Comparison of ENCODE assay signal across 8 mouse cellular contexts in the genomic region with DNA sequence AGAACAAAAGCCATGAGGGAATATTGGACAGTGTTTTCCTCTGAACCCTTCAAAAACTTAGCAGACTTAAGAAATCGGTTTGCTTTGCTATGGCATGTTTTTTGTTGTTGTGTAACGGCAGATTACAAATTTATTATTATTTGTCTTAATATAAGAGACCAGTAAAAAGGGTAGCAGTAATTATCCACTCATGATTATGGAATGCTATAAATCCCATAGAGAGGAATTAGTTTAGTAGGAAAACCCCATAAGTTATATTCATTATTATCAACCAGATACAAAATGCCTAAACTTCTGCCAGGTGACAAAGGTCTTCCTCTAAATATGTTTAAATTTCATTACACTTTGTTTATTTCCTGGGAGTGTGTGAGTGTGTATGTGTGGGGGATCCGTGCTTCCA. TPM values are rescaled to one million over a fixed set of nuclear protein-coding genes. Genes with fewer than 3 reads are reported as not detected.
DNase-seq lines count a peak whose midpoint lies in the region; ATAC-seq and TF ChIP-seq lines count a peak whose summit lies in the region.

No protein-coding gene starts in this region.

- TF ChIP-seq CTCF in bone marrow, adult 2 months (IDR thresholded peaks at IDR 0.05; ENCODE audit: control insufficient read depth, insufficient read depth, low read length): no peak

- H3K4me3 ChIP-seq in kidney, embryonic 14.5 days (ENCODE audit: low read length): peak overlapping the region; percentile 91
- H3K4me3 ChIP-seq in bone marrow, adult 2 months (replicated peaks; ENCODE audit: control insufficient read depth, low read depth, low read length): peak overlapping the region; percentile 88
- H3K4me3 ChIP-seq in hindbrain, embryonic 14.5 days (replicated peaks; ENCODE audit: low read length): peak overlapping the region; percentile 93
- H3K4me3 ChIP-seq in midbrain, embryonic 14.5 days (replicated peaks; ENCODE audit: low read depth, low read length): peak overlapping the region; percentile 85

- no peaks in the 10 kb centered on the region for H3K27me3 ChIP-seq in kidney, embryonic 14.5 days (ENCODE audit: control insufficient read depth, insufficient read depth, low read length)
- H3K27me3 ChIP-seq in hindbrain, embryonic 14.5 days (ENCODE audit: control insufficient read depth, insufficient read depth, low read length): no peaks in the 10 kb centered on the region
- H3K27me3 ChIP-seq in midbrain, embryonic 14.5 days (ENCODE audit: control insufficient read depth, insufficient read depth, low read length): no peaks in the 10 kb centered on the region

- H3K36me3 ChIP-seq in kidney, embryonic 14.5 days (ENCODE audit: control insufficient read depth, insufficient read depth, low read length): peaks cover 6% of the 10 kb centered on the region; the same call in 1 of the 2 replicates
- H3K36me3 ChIP-seq in hindbrain, embryonic 14.5 days (replicated peaks; ENCODE audit: control insufficient read depth, insufficient read depth): no peaks in the 10 kb centered on the region
- no peaks in the 10 kb centered on the region for H3K36me3 ChIP-seq in midbrain, embryonic 14.5 days (ENCODE audit: control insufficient read depth, insufficient read depth, low read length)

- H3K4me1 ChIP-seq in kidney, embryonic 14.5 days (ENCODE audit: control insufficient read depth, insufficient read depth, low read length): peaks cover 27% of the 10 kb centered on the region
- H3K4me1 ChIP-seq in bone marrow, adult 2 months (ENCODE audit: control insufficient read depth, insufficient read depth, low read length): peaks cover 2% of the 10 kb centered on the region; the same call in 1 of the 2 replicates
- H3K4me1 ChIP-seq in hindbrain, embryonic 14.5 days (replicated peaks; ENCODE audit: control insufficient read depth, insufficient read depth, low read length): peaks cover 27% of the 10 kb centered on the region
- H3K4me1 ChIP-seq in midbrain, embryonic 14.5 days (ENCODE audit: control insufficient read depth, insufficient read depth, low read length): peaks cover 13% of the 10 kb centered on the region

- WGBS in kidney, embryonic 14.5 days: 33% methylated on average over 3 of the region's 3 CpGs
- WGBS in bone marrow, adult 2 months: 59% methylated on average over 3 of the region's 3 CpGs
- WGBS in hindbrain, embryonic 14.5 days: 48% methylated on average over 3 of the region's 3 CpGs
- 45% methylated on average over 3 of the region's 3 CpGs for WGBS in midbrain, embryonic 14.5 days

- no peak for ATAC-seq in kidney, embryonic 14.5 days (ENCODE audit: low FRiP score, low TSS enrichment)
- ATAC-seq in hindbrain, embryonic 14.5 days (ENCODE audit: low FRiP score): no peak
- ATAC-seq in midbrain, embryonic 14.5 days (ENCODE audit: low FRiP score, low TSS enrichment): no peak

- no peak for TF ChIP-seq POLR2A in bone marrow, adult 2 months (IDR thresholded peaks at IDR 0.05; ENCODE audit: borderline replicate concordance, control insufficient read depth, low read depth, low read length)

- H3K9me3 ChIP-seq in kidney, embryonic 14.5 days (ENCODE audit: control insufficient read depth, low read length): no peaks in the 10 kb centered on the region
- no peaks in the 10 kb centered on the region for H3K9me3 ChIP-seq in hindbrain, embryonic 14.5 days (ENCODE audit: control insufficient read depth, low read length)
- no peaks in the 10 kb centered on the region for H3K9me3 ChIP-seq in midbrain, embryonic 14.5 days (ENCODE audit: control insufficient read depth, low read length)

- no peak overlapping the region for H3K27ac ChIP-seq in kidney, embryonic 14.5 days (ENCODE audit: low read depth, low read length)
- H3K27ac ChIP-seq in bone marrow, adult 2 months (ENCODE audit: control insufficient read depth, insufficient read depth, low read depth, low read length, poor library complexity): no peak overlapping the region
- H3K27ac ChIP-seq in hindbrain, embryonic 14.5 days: peak overlapping the region; percentile 97
- H3K27ac ChIP-seq in midbrain, embryonic 14.5 days (replicated peaks; ENCODE audit: low read depth, low read length): peak overlapping the region; percentile 96; the same call in 1 of the 2 replicates

- peak overlapping the region; percentile 71 for H3K4me2 ChIP-seq in kidney, embryonic 14.5 days (replicated peaks; ENCODE audit: low read depth, low read length)
- peak overlapping the region; percentile 89 for H3K4me2 ChIP-seq in hindbrain, embryonic 14.5 days (replicated peaks)
- H3K4me2 ChIP-seq in midbrain, embryonic 14.5 days (ENCODE audit: low read length): peak overlapping the region; percentile 69

- peak overlapping the region; percentile 96 for H3K9ac ChIP-seq in kidney, embryonic 14.5 days (ENCODE audit: low read depth, low read length)
- H3K9ac ChIP-seq in hindbrain, embryonic 14.5 days: peak overlapping the region; percentile 95
- peak overlapping the region; percentile 96 for H3K9ac ChIP-seq in midbrain, embryonic 14.5 days (replicated peaks; ENCODE audit: low read length)

- no peak for DNase-seq in kidney, adult 9 months
- no peak for DNase-seq in hindbrain, embryonic 14.5 days (ENCODE audit: low spot score)
- DNase-seq in midbrain, embryonic 14.5 days: no peak
- no peak for DNase-seq in gastrocnemius, postnatal 25 days
- no peak for DNase-seq in cerebellum, adult 8-10 months
- no peak for DNase-seq in thymus, adult 18-20 months

RNA-seq across cellular contexts. Expression of a gene that starts 0.7 kb away (rescaled TPM):
- 3.3 and 4.8 TPM in 2 replicates for polyA plus RNA-seq in kidney, embryonic 14.5 days (2014; fragmentation: Nextera tagmentation; extraction: Ambion mirVana)
- 0.50 and 2.7 TPM in 2 replicates for polyA plus RNA-seq in bone marrow, adult 2 months (2011; ENCODE audit: insufficient read depth, insufficient read length, low replicate concordance, missing spikeins)
- polyA plus RNA-seq in hindbrain, embryonic 14.5 days (2014; fragmentation: Nextera tagmentation; extraction: Ambion mirVana): 147 and 159 TPM in 2 replicates
- 140 and 157 TPM in 2 replicates for polyA plus RNA-seq in midbrain, embryonic 14.5 days (2014; fragmentation: Nextera tagmentation; extraction: Ambion mirVana)
- 1 to 10 TPM; 1.7 to 2.4 TPM for total RNA-seq in gastrocnemius, postnatal 25 days (2021)

RNA-seq across cellular contexts. Expression of a gene that starts 1.3 kb away (rescaled TPM):
- 22.3 and 45.1 TPM in 2 replicates for polyA plus RNA-seq in kidney, embryonic 14.5 days (2014; fragmentation: Nextera tagmentation; extraction: Ambion mirVana)
- polyA plus RNA-seq in bone marrow, adult 2 months (2011; ENCODE audit: insufficient read depth, insufficient read length, low replicate concordance, missing spikeins): 21.5 and 25.7 TPM in 2 replicates
- polyA plus RNA-seq in hindbrain, embryonic 14.5 days (2014; fragmentation: Nextera tagmentation; extraction: Ambion mirVana): 37.3 and 37.7 TPM in 2 replicates
- polyA plus RNA-seq in midbrain, embryonic 14.5 days (2014; fragmentation: Nextera tagmentation; extraction: Ambion mirVana): 25.4 and 40.0 TPM in 2 replicates
- total RNA-seq in gastrocnemius, postnatal 25 days (2021): 10 to 100 TPM; 19.2 to 20.4 TPM

Comparison
In these comparisons a context has a peak if more than half of its experiments do, and no peak if none do; other contexts are left out.
1. H3K27ac ChIP-seq: peak in hindbrain, embryonic 14.5 days (single experiment) and midbrain, embryonic 14.5 days (single experiment); none in kidney, embryonic 14.5 days (single experiment) and bone marrow, adult 2 months (single experiment).
2. RNA of a gene that starts 0.7 kb away (polyA plus RNA-seq): 140 to 157 TPM in midbrain, embryonic 14.5 days and 147 to 159 TPM in hindbrain, embryonic 14.5 days; 3.3 to 4.8 TPM in kidney, embryonic 14.5 days and 0.50 to 2.7 TPM in bone marrow, adult 2 months; every median in the first group is over 10 times any median in the second.
3. Peak in every context shown above with its lines, with median percentiles within 50 percentile points of each other: H3K4me2 ChIP-seq, H3K4me3 ChIP-seq and H3K9ac ChIP-seq.